Mouse (Mus musculus) lung, adult 2 months (tissue): ENCODE measurements around the gene Arhgef28.

Experiments used
- CTCF ChIP-seq: fragments of 200-500 bp; IDR thresholded peaks from 2 replicates; pipeline ENCODE4 v1.5.1; 2011; ENCODE audit warnings: mild to moderate bottlenecking, low read length, control low read depth; ENCODE audit not compliant: insufficient read depth
- POLR2A ChIP-seq: fragments of 200-500 bp; IDR thresholded peaks from 2 replicates; pipeline ENCODE4 v1.6.1; 2011; ENCODE audit warnings: low read depth, mild to moderate bottlenecking, control low read depth, low read length, borderline replicate concordance; ENCODE audit errors: extremely low read depth

- TF ChIP-seq CTCF (no peak), POLR2A (no peak)
Measured at GRCm38 (mm10) chr13:98180636-98181035, 25.6 kb downstream of the Arhgef28 start.
